Mouse (Mus musculus): ENCODE results near the gene Atf7ip2. TPM values are rescaled to one million over a fixed set of nuclear protein-coding genes. Genes with fewer than 3 reads are reported as not detected.
"Not testable (repeated sequence)": the region's sequence is repeated elsewhere in the genome, so short reads cannot be mapped to it uniquely, and the experiment has no call there.

Atf7ip2 gene
- polyA plus RNA-seq, 1 experiment from 2014 or later = 0.32 TPM

- Histone ChIP-seq H3K27ac (no peak overlapping the region), H3K36me3 (no peaks in the 10 kb centered on the region), H3K4me3 (no peak overlapping the region), H3K27me3 (replicated peaks) (no peaks in the 10 kb centered on the region), H3K9me3 (replicated peaks) (no peaks in the 10 kb centered on the region), H3K4me2 (no peak overlapping the region), H3K9ac (no peak overlapping the region), H3K4me1 (no peaks in the 10 kb centered on the region)
- no peak for ATAC-seq
Observed at GRCm38 (mm10) chr16:10236601-10237000, 44.1 kb downstream of the Atf7ip2 start.

GRCm38 (mm10) chr16:10253993-10254392 lies 61.5 kb downstream of the Atf7ip2 start:
- Histone ChIP-seq H3K27ac (no peak overlapping the region), H3K9ac (no peak overlapping the region), H3K4me2 (no peak overlapping the region), H3K4me1 (no peaks in the 10 kb centered on the region), H3K4me3 (no peak overlapping the region), H3K27me3 (replicated peaks) (no peaks in the 10 kb centered on the region), H3K9me3 (replicated peaks) (no peaks in the 10 kb centered on the region), H3K36me3 (no peaks in the 10 kb centered on the region)
- WGBS (ENCODE audit: insufficient replicate concordance) = 46% methylated on average over 1 of the region's 1 CpGs
- no peak for ATAC-seq

GRCm38 (mm10) chr16:10272256-10272655 lies 79.7 kb downstream of the Atf7ip2 start:
- no peaks in the 10 kb centered on the region for H3K9me3 ChIP-seq (replicated peaks)
- H3K4me1 ChIP-seq = no peaks in the 10 kb centered on the region
- no peak overlapping the region for H3K4me3 ChIP-seq
- no peaks in the 10 kb centered on the region for H3K36me3 ChIP-seq
- ATAC-seq = no peak
- H3K9ac ChIP-seq = no peak overlapping the region
- H3K27ac ChIP-seq = no peak overlapping the region
- H3K4me2 ChIP-seq = no peak overlapping the region
- H3K27me3 ChIP-seq (replicated peaks) = no peaks in the 10 kb centered on the region
- WGBS (ENCODE audit: insufficient replicate concordance) = 11% methylated on average over 3 of the region's 3 CpGs

GRCm38 (mm10) chr16:10274465-10274864 lies 82.0 kb downstream of the Atf7ip2 start:
- WGBS (ENCODE audit: insufficient replicate concordance) = 55% methylated on average over 4 of the region's 4 CpGs
- no peak overlapping the region for H3K9ac ChIP-seq
- no peak overlapping the region for H3K4me3 ChIP-seq
- H3K4me2 ChIP-seq = no peak overlapping the region
- H3K36me3 ChIP-seq = no peaks in the 10 kb centered on the region
- no peaks in the 10 kb centered on the region for H3K27me3 ChIP-seq (replicated peaks)
- H3K27ac ChIP-seq = no peak overlapping the region
- no peaks in the 10 kb centered on the region for H3K9me3 ChIP-seq (replicated peaks)
- no peaks in the 10 kb centered on the region for H3K4me1 ChIP-seq
- ATAC-seq = no peak

- H3K27me3 ChIP-seq (replicated peaks); H3K4me2 ChIP-seq; ATAC-seq; H3K4me3 ChIP-seq; H3K27ac ChIP-seq; H3K9ac ChIP-seq; H3K9me3 ChIP-seq (replicated peaks); H3K4me1 ChIP-seq; H3K36me3 ChIP-seq: not testable (repeated sequence)
- WGBS (ENCODE audit: insufficient replicate concordance) = 63% methylated on average over 5 of the region's 5 CpGs
Observed at GRCm38 (mm10) chr16:10276778-10277177, 84.3 kb downstream of the Atf7ip2 start.

GRCm38 (mm10) chr16:10280286-10280951 lies 87.9 kb downstream of the Atf7ip2 start:
- no peak overlapping the region for H3K4me2 ChIP-seq
- H3K4me3 ChIP-seq = no peak overlapping the region
- no peaks in the 10 kb centered on the region for H3K27me3 ChIP-seq (replicated peaks)
- H3K9ac ChIP-seq = no peak overlapping the region
- H3K9me3 ChIP-seq (replicated peaks) = no peaks in the 10 kb centered on the region
- 40% methylated on average over 12 of the region's 12 CpGs for WGBS (ENCODE audit: insufficient replicate concordance)
- no peaks in the 10 kb centered on the region for H3K4me1 ChIP-seq
- H3K27ac ChIP-seq = no peak overlapping the region
- no peaks in the 10 kb centered on the region for H3K36me3 ChIP-seq
- ATAC-seq = no peak

- Histone ChIP-seq H3K4me3 (no peak overlapping the region), H3K9ac (no peak overlapping the region), H3K27me3 (replicated peaks) (no peaks in the 10 kb centered on the region), H3K27ac (no peak overlapping the region), H3K4me2 (no peak overlapping the region), H3K9me3 (replicated peaks) (no peaks in the 10 kb centered on the region), H3K4me1 (no peaks in the 10 kb centered on the region), H3K36me3 (no peaks in the 10 kb centered on the region)
- WGBS (ENCODE audit: insufficient replicate concordance) = 61% methylated on average over 3 of the region's 3 CpGs
- no peak for ATAC-seq
Observed at GRCm38 (mm10) chr16:10281890-10282289, 89.4 kb downstream of the Atf7ip2 start.

GRCm38 (mm10) chr16:10286513-10287268 lies 94.2 kb downstream of the Atf7ip2 start:
- ATAC-seq = no peak
- Histone ChIP-seq H3K4me3 (no peak overlapping the region), H3K4me2 (no peak overlapping the region), H3K9me3 (replicated peaks) (no peaks in the 10 kb centered on the region), H3K36me3 (no peaks in the 10 kb centered on the region), H3K27me3 (replicated peaks) (no peaks in the 10 kb centered on the region), H3K27ac (no peak overlapping the region), H3K9ac (no peak overlapping the region), H3K4me1 (no peaks in the 10 kb centered on the region)
- 42% methylated on average over 9 of the region's 9 CpGs for WGBS (ENCODE audit: insufficient replicate concordance)

GRCm38 (mm10) chr16:10288115-10288514 lies 95.6 kb downstream of the Atf7ip2 start:
- Histone ChIP-seq H3K4me2 (no peak overlapping the region), H3K36me3 (no peaks in the 10 kb centered on the region), H3K27ac (no peak overlapping the region), H3K4me3 (no peak overlapping the region), H3K4me1 (no peaks in the 10 kb centered on the region), H3K27me3 (replicated peaks) (no peaks in the 10 kb centered on the region), H3K9ac (no peak overlapping the region), H3K9me3 (replicated peaks) (no peaks in the 10 kb centered on the region)
- ATAC-seq = no peak
- WGBS (ENCODE audit: insufficient replicate concordance) = 75% methylated on average over 6 of the region's 6 CpGs

- H3K36me3 ChIP-seq = no peaks in the 10 kb centered on the region
- no peak overlapping the region for H3K4me3 ChIP-seq
- H3K9me3 ChIP-seq (replicated peaks) = no peaks in the 10 kb centered on the region
- 68% methylated on average over 10 of the region's 10 CpGs for WGBS (ENCODE audit: insufficient replicate concordance)
- no peaks in the 10 kb centered on the region for H3K4me1 ChIP-seq
- ATAC-seq = no peak
- H3K27ac ChIP-seq = no peak overlapping the region
- H3K9ac ChIP-seq = no peak overlapping the region
- no peaks in the 10 kb centered on the region for H3K27me3 ChIP-seq (replicated peaks)
- no peak overlapping the region for H3K4me2 ChIP-seq
Observed at GRCm38 (mm10) chr16:10297696-10298644, 105.5 kb downstream of the Atf7ip2 start.

GRCm38 (mm10) chr16:10299637-10300036 lies 107.1 kb downstream of the Atf7ip2 start:
- Histone ChIP-seq H3K4me3 (no peak overlapping the region), H3K4me2 (peak overlapping the region; percentile 23; the same call in 1 of the 2 replicates), H3K36me3 (no peaks in the 10 kb centered on the region), H3K9me3 (replicated peaks) (no peaks in the 10 kb centered on the region), H3K27me3 (replicated peaks) (no peaks in the 10 kb centered on the region), H3K9ac (no peak overlapping the region), H3K27ac (no peak overlapping the region), H3K4me1 (no peaks in the 10 kb centered on the region)
- 27% methylated on average over 8 of the region's 8 CpGs for WGBS (ENCODE audit: insufficient replicate concordance)
- 0 out of 2 replicates have a peak, but pooled peaks have one; percentile 44 for ATAC-seq
